Mouse (Mus musculus): ENCODE data around the gene Sirt1. TPM values are rescaled to one million over a fixed set of nuclear protein-coding genes. Genes with fewer than 3 reads are reported as not detected.

The Sirt1 gene
- total and polyA plus RNA-seq, 3 experiments, result 9.1 to 19.8 TPM; not detected in 1

- H3K9me3 ChIP-seq (replicated peaks; ENCODE audit: insufficient read depth, low read length), result no peaks in the 10 kb centered on the region
- H3K27ac ChIP-seq (ENCODE audit: control insufficient read depth, low read depth, low read length), result no peak overlapping the region
- H3K4me1 ChIP-seq (ENCODE audit: control insufficient read depth in 1 of 2, insufficient read depth in 2 of 2, low read length in 2 of 2), result peaks cover 16 to 21% of the 10 kb centered on the region in 2 experiments
- H3K27me3 ChIP-seq (ENCODE audit: control insufficient read depth in 1 of 2, insufficient read depth in 2 of 2, low read length in 2 of 2), result no peaks in the 10 kb centered on the region
- H3K36me3 ChIP-seq (ENCODE audit: control insufficient read depth in 1 of 2, insufficient read depth in 2 of 2, low read length in 2 of 2), result peaks cover 0 to 24% of the 10 kb centered on the region in 2 experiments; a peak in 2 of 4 replicates
- peak overlapping the region; percentile 39 to 73 for H3K4me3 ChIP-seq (ENCODE audit: control insufficient read depth in 1 of 2, insufficient read depth in 1 of 2, low read depth in 2 of 2, low read length in 2 of 2)
- TF ChIP-seq ZNF384 (IDR thresholded peaks at IDR 0.05; ENCODE audit: low read depth, low read length) (peak; percentile 73; the same call in 1 of the 2 replicates), MAZ (IDR thresholded peaks at IDR 0.05; ENCODE audit: low read depth, low read length) (no peak), HCFC1 (IDR thresholded peaks at IDR 0.05; ENCODE audit: low read depth, low read length) (0 out of 2 replicates have a peak, but pooled peaks have one; percentile 30), SMC3 (IDR thresholded peaks at IDR 0.05; ENCODE audit: low read depth, low read length) (no peak), SIN3A (IDR thresholded peaks at IDR 0.05; ENCODE audit: low read length) (0 out of 2 replicates have a peak, but pooled peaks have one; percentile 1), UBTF (IDR thresholded peaks at IDR 0.05; ENCODE audit: borderline replicate concordance, insufficient read depth, low read depth, low read length) (0 out of 2 replicates have a peak, but pooled peaks have one; percentile 41), CHD1 (IDR thresholded peaks at IDR 0.05; ENCODE audit: low read depth, low read length) (no peak), RCOR1 (IDR thresholded peaks at IDR 0.05; ENCODE audit: low read depth, low read length) (peak; percentile 52), KAT2A (conservative IDR thresholded peaks at IDR 0.05; ENCODE audit: low read depth, low read length) (no peak), ZKSCAN1 (IDR thresholded peaks at IDR 0.05; ENCODE audit: low read depth, low read length) (no peak), GABPA (IDR thresholded peaks at IDR 0.05; ENCODE audit: low read depth, low read length) (no peak)
- H3K79me2 ChIP-seq (ENCODE audit: control insufficient read depth, insufficient read depth, low read length, poor library complexity), result no peaks in the 10 kb centered on the region; the same call in 1 of the 2 replicates
- peak overlapping the region; percentile 44 for H3K9ac ChIP-seq (ENCODE audit: control insufficient read depth, low read depth, low read length, poor library complexity, severe bottlenecking)
- DNase-seq (ENCODE audit: low read depth, low spot score), result peak; percentile 75
Measured at GRCm38 (mm10) chr10:63428243-63429022, 46.9 kb upstream of the Sirt1 start.

DNA sequence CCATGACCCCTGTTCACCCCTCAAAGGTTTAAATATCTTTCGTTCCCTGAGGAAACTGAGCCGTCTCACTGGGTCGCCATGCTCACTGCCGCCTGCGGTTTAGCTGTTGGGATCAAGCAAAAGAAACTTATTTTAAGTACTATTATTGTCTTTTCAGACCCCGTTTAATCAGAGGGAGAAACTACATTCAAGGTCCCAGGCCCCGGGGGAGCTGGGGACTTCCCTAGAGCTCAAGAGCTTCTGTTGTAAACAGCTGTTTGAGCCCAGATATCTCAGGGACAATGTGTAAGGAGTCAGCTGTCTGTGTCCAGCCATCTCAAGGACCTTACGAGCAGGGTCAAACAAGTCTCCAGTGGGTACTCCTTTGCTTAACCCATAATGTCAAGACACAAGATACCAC lies 45.6 kb upstream of the Sirt1 start:
- Histone ChIP-seq H3K27ac (ENCODE audit: control insufficient read depth, low read depth, low read length) (no peak overlapping the region), H3K9ac (ENCODE audit: control insufficient read depth, low read depth, low read length, poor library complexity, severe bottlenecking) (no peak overlapping the region), H3K79me2 (ENCODE audit: control insufficient read depth, insufficient read depth, low read length, poor library complexity) (no peaks in the 10 kb centered on the region; the same call in 1 of the 2 replicates), H3K4me3 (ENCODE audit: control insufficient read depth in 1 of 2, insufficient read depth in 1 of 2, low read depth in 2 of 2, low read length in 2 of 2) (no peak overlapping the region), H3K27me3 (ENCODE audit: control insufficient read depth in 1 of 2, insufficient read depth in 2 of 2, low read length in 2 of 2) (no peaks in the 10 kb centered on the region), H3K4me1 (ENCODE audit: control insufficient read depth in 1 of 2, insufficient read depth in 2 of 2, low read length in 2 of 2) (peaks cover 7 to 12% of the 10 kb centered on the region in 2 experiments), H3K36me3 (ENCODE audit: control insufficient read depth in 1 of 2, insufficient read depth in 2 of 2, low read length in 2 of 2) (peaks cover 0 to 15% of the 10 kb centered on the region in 2 experiments; a peak in 2 of 4 replicates), H3K9me3 (replicated peaks; ENCODE audit: insufficient read depth, low read length) (no peaks in the 10 kb centered on the region)
- DNase-seq (ENCODE audit: low read depth, low spot score), result no peak
- no peak for TF ChIP-seq ZNF384 (IDR thresholded peaks at IDR 0.05; ENCODE audit: low read depth, low read length)
- TF ChIP-seq MYB (IDR thresholded peaks at IDR 0.05; ENCODE audit: low read depth, low read length), result no peak
- no peak for TF ChIP-seq ETS1 (IDR thresholded peaks at IDR 0.05; ENCODE audit: low read depth, low read length)
- TF ChIP-seq TAL1 (IDR thresholded peaks at IDR 0.05; ENCODE audit: low read length), result no peak
- no peak for TF ChIP-seq POLR2AphosphoS2 (IDR thresholded peaks at IDR 0.05; ENCODE audit: low read length)
- no peak for TF ChIP-seq POLR2AphosphoS5 (IDR thresholded peaks at IDR 0.05; ENCODE audit: borderline replicate concordance, low read depth, low read length)
